Mouse (Mus musculus) MEL (cell line): ENCODE results near the gene Art2b. TPM values are rescaled to one million over a fixed set of nuclear protein-coding genes. Genes with fewer than 3 reads are reported as not detected.

ENCODE experiments used
- DNase-seq: peaks from one replicate; pipeline ENCODE4 v3.0.0; 2011; ENCODE audit warnings: low read depth, low spot score
- H3K27ac ChIP-seq: 2 replicates; pipeline ENCODE4 v1.5.1; 2012; ENCODE audit warnings: low read depth, mild to moderate bottlenecking, control low read depth, low read length, moderate library complexity; ENCODE audit not compliant: control insufficient read depth
- H3K27me3 ChIP-seq, 2 experiments: fragments of 150-350 bp in 1 of 2; sonication (generic) in 1 of 2; 2 replicates each; pipeline ENCODE4 v1.6.1; 2012; ENCODE audit warnings: low read length in 2 of 2, mild to moderate bottlenecking in 2 of 2, improper control_type of control experiment in 1 of 2, moderate library complexity in 1 of 2; ENCODE audit not compliant: insufficient read depth in 2 of 2, control insufficient read depth in 1 of 2
- H3K36me3 ChIP-seq, 2 experiments: 2 replicates each; pipeline ENCODE4 v1.6.1; 2012 to 2014; ENCODE audit warnings: low read length in 2 of 2, improper control_type of control experiment in 1 of 2, inconsistent platforms in 1 of 2, mild to moderate bottlenecking in 1 of 2; ENCODE audit not compliant: insufficient read depth in 2 of 2, control insufficient read depth in 1 of 2
- H3K4me1 ChIP-seq, 2 experiments: fragments of 150-350 bp in 1 of 2; sonication (generic) in 1 of 2; 2 replicates each; pipeline ENCODE4 v1.6.1; 2012; ENCODE audit warnings: low read length in 2 of 2, improper control_type of control experiment in 1 of 2, mild to moderate bottlenecking in 1 of 2; ENCODE audit not compliant: insufficient read depth in 2 of 2, control insufficient read depth in 1 of 2
- H3K4me3 ChIP-seq, 2 experiments: fragments of 150-350 bp in 1 of 2; sonication (generic) in 1 of 2; 2 replicates each; pipeline ENCODE4 v1.5.1; 2012; ENCODE audit warnings: low read depth in 2 of 2, low read length in 2 of 2, mild to moderate bottlenecking in 2 of 2, moderate library complexity in 2 of 2, control low read depth in 1 of 2, improper control_type of control experiment in 1 of 2; ENCODE audit not compliant: control insufficient read depth in 1 of 2, insufficient read depth in 1 of 2
- H3K79me2 ChIP-seq: 2 replicates; pipeline ENCODE4 v1.6.1; 2012; ENCODE audit warnings: mild to moderate bottlenecking, low read length, moderate library complexity; ENCODE audit not compliant: control insufficient read depth, poor library complexity, insufficient read depth
- H3K9ac ChIP-seq: 2 replicates; pipeline ENCODE4 v1.6.1; 2012; ENCODE audit warnings: low read depth, mild to moderate bottlenecking, control low read depth, low read length, moderate library complexity; ENCODE audit not compliant: control insufficient read depth, poor library complexity, severe bottlenecking
- H3K9me3 ChIP-seq: fragments of 150-350 bp; sonication (generic); replicated peaks from 2 replicates; pipeline ENCODE4 v1.6.1; 2012; ENCODE audit warnings: mild to moderate bottlenecking, low read length, improper control_type of control experiment, moderate library complexity; ENCODE audit not compliant: insufficient read depth
- BHLHE40 ChIP-seq: IDR thresholded peaks from 2 replicates; pipeline ENCODE4 v1.6.1; 2012; ENCODE audit warnings: low read depth, mild to moderate bottlenecking, inconsistent platforms, low read length, improper control_type of control experiment, borderline replicate concordance
- CHD1 ChIP-seq: IDR thresholded peaks from 2 replicates; pipeline ENCODE4 v1.6.1; 2012; ENCODE audit warnings: low read depth, mild to moderate bottlenecking, inconsistent platforms, low read length, improper control_type of control experiment
- CHD2 ChIP-seq: IDR thresholded peaks from 2 replicates; pipeline ENCODE4 v1.6.1; 2011; ENCODE audit warnings: low read length, improper control_type of control experiment
- CTCF ChIP-seq, 3 experiments: IDR thresholded peaks in 2 of 3; conservative IDR thresholded peaks in 1 of 3; 2 replicates each; pipeline ENCODE4 v1.5.1; 2011 to 2012; ENCODE audit warnings: low read length in 3 of 3, low read depth in 2 of 3, mild to moderate bottlenecking in 2 of 3, improper control_type of control experiment in 1 of 3, inconsistent platforms in 1 of 3, mixed read lengths in 1 of 3, moderate library complexity in 1 of 3; ENCODE audit not compliant: control insufficient read depth in 1 of 3, insufficient read depth in 1 of 3, poor library complexity in 1 of 3, severe bottlenecking in 1 of 3
- E2F4 ChIP-seq: IDR thresholded peaks from 2 replicates; pipeline ENCODE4 v1.6.1; 2011; ENCODE audit warnings: low read depth, low read length, improper control_type of control experiment, borderline replicate concordance
- ELF1 ChIP-seq: IDR thresholded peaks from 2 replicates; pipeline ENCODE4 v1.6.1; 2014; ENCODE audit warnings: low read depth, mild to moderate bottlenecking, inconsistent platforms, low read length, improper control_type of control experiment, moderate library complexity
- EP300 ChIP-seq, 2 experiments: IDR thresholded peaks; 2 replicates each; pipeline ENCODE4 v1.6.1; 2011; ENCODE audit warnings: improper control_type of control experiment in 2 of 2, low read length in 2 of 2, low read depth in 1 of 2, mild to moderate bottlenecking in 1 of 2
- ETS1 ChIP-seq: IDR thresholded peaks from 2 replicates; pipeline ENCODE4 v1.6.1; 2012; ENCODE audit warnings: low read depth, mild to moderate bottlenecking, inconsistent platforms, low read length, improper control_type of control experiment, moderate library complexity
- GABPA ChIP-seq: IDR thresholded peaks from 2 replicates; pipeline ENCODE4 v1.6.1; 2012; ENCODE audit warnings: low read depth, mild to moderate bottlenecking, inconsistent platforms, low read length, improper control_type of control experiment, moderate library complexity
- GATA1 ChIP-seq: IDR thresholded peaks from 2 replicates; pipeline ENCODE4 v1.6.1; 2011; ENCODE audit warnings: low read depth, low read length, improper control_type of control experiment
- HCFC1 ChIP-seq: IDR thresholded peaks from 2 replicates; pipeline ENCODE4 v1.6.1; 2012; ENCODE audit warnings: low read depth, mild to moderate bottlenecking, inconsistent platforms, low read length, improper control_type of control experiment, moderate library complexity
- MAFK ChIP-seq: IDR thresholded peaks from 2 replicates; pipeline ENCODE4 v1.6.1; 2011; ENCODE audit warnings: low read depth, mild to moderate bottlenecking, low read length, improper control_type of control experiment, borderline replicate concordance
- MAZ ChIP-seq: IDR thresholded peaks from 2 replicates; pipeline ENCODE4 v1.6.1; 2012; ENCODE audit warnings: low read depth, mild to moderate bottlenecking, inconsistent platforms, low read length, improper control_type of control experiment
- MEF2A ChIP-seq: IDR thresholded peaks from 2 replicates; pipeline ENCODE4 v1.6.1; 2014; ENCODE audit warnings: low read depth, mild to moderate bottlenecking, inconsistent platforms, low read length, improper control_type of control experiment; ENCODE audit not compliant: poor library complexity, insufficient replicate concordance, severe bottlenecking; ENCODE audit errors: extremely low read depth
- MXI1 ChIP-seq: IDR thresholded peaks from 2 replicates; pipeline ENCODE4 v1.6.1; 2011; ENCODE audit warnings: mild to moderate bottlenecking, low read depth, low read length, improper control_type of control experiment
- MYB ChIP-seq: IDR thresholded peaks from 2 replicates; pipeline ENCODE4 v1.6.1; 2011; ENCODE audit warnings: mild to moderate bottlenecking, low read depth, low read length, improper control_type of control experiment
- NELFE ChIP-seq: IDR thresholded peaks from 2 replicates; pipeline ENCODE4 v1.6.1; 2011; ENCODE audit warnings: low read depth, low read length, improper control_type of control experiment
- NRF1 ChIP-seq: IDR thresholded peaks from 2 replicates; pipeline ENCODE4 v1.6.1; 2014; ENCODE audit warnings: low read depth, mild to moderate bottlenecking, inconsistent platforms, low read length, improper control_type of control experiment, moderate library complexity; ENCODE audit not compliant: poor library complexity, insufficient read depth, severe bottlenecking
- POLR2AphosphoS2 ChIP-seq: IDR thresholded peaks from 2 replicates; pipeline ENCODE4 v1.6.1; 2011; ENCODE audit warnings: low read length, improper control_type of control experiment
- POLR2AphosphoS5 ChIP-seq: IDR thresholded peaks from 2 replicates; pipeline ENCODE4 v1.6.1; 2012; ENCODE audit warnings: low read depth, borderline replicate concordance, mild to moderate bottlenecking, inconsistent platforms, low read length, moderate library complexity, mixed read lengths
- RAD21 ChIP-seq: IDR thresholded peaks from 2 replicates; pipeline ENCODE4 v1.6.1; 2011; ENCODE audit warnings: mild to moderate bottlenecking, low read depth, low read length, improper control_type of control experiment
- ZNF384 ChIP-seq: IDR thresholded peaks from 2 replicates; pipeline ENCODE4 v1.6.1; 2012; ENCODE audit warnings: low read depth, mild to moderate bottlenecking, inconsistent platforms, low read length, improper control_type of control experiment
- polyA plus RNA-seq, 2 experiments: library from polyadenylated mRNA; stranded (reverse) in 1 of 2; unstranded in 1 of 2; fragments of >175 nt in 1 of 2; fragments of >200 nt in 1 of 2; gene quantifications; 2 replicates each; pipeline versions ENCODE4 v1.2.1 to v1.2.4; 2012; ENCODE audit warnings: low replicate concordance in 2 of 2, low read depth in 1 of 2; ENCODE audit not compliant: insufficient read length in 2 of 2, insufficient read depth in 1 of 2, missing spikeins in 1 of 2
- total RNA-seq: library from RNA; depleted of rRNA; stranded (reverse); fragments of 300-350 nt; gene quantifications from 2 replicates; pipeline ENCODE4 v1.2.3, GENCODE M21; 2012

Art2b gene
- total and polyA plus RNA-seq, 3 experiments: not detected

GRCm38 (mm10) chr7:101535517-101535916 is 49.9 kb downstream of the Art2b start:
- Histone ChIP-seq H3K79me2 (no peaks in the 10 kb centered on the region), H3K9me3 (no peaks in the 10 kb centered on the region), H3K4me3 (no peak overlapping the region), H3K27ac (no peak overlapping the region), H3K36me3 (no peaks in the 10 kb centered on the region), H3K4me1 (peaks cover 0 to 4% of the 10 kb centered on the region in 2 experiments; a peak in 1 of 4 replicates), H3K27me3 (peaks cover 0 to 6% of the 10 kb centered on the region in 2 experiments; a peak in 3 of 4 replicates), H3K9ac (no peak overlapping the region)
- no peak for TF ChIP-seq MAFK
- TF ChIP-seq RAD21: no peak
- TF ChIP-seq CHD2: no peak
- TF ChIP-seq BHLHE40: no peak
- no peak for TF ChIP-seq MAZ
- no peak for TF ChIP-seq EP300 (IDR thresholded peaks at IDR 0.05; ENCODE audit: low read depth in 1 of 2, low read length in 2 of 2)
- no peak for TF ChIP-seq POLR2AphosphoS2
- TF ChIP-seq HCFC1: no peak
- TF ChIP-seq MYB: no peak
- DNase-seq: no peak

GRCm38 (mm10) chr7:101535102-101535501 is 50.3 kb downstream of the Art2b start:
- Histone ChIP-seq H3K36me3 (no peaks in the 10 kb centered on the region), H3K9ac (no peak overlapping the region), H3K4me3 (no peak overlapping the region), H3K79me2 (no peaks in the 10 kb centered on the region), H3K4me1 (peaks cover 0 to 4% of the 10 kb centered on the region in 2 experiments; a peak in 1 of 4 replicates), H3K9me3 (no peaks in the 10 kb centered on the region), H3K27me3 (peaks cover 0 to 6% of the 10 kb centered on the region in 2 experiments; a peak in 3 of 4 replicates), H3K27ac (no peak overlapping the region)
- TF ChIP-seq NRF1 (no peak), ETS1 (no peak), MYB (no peak), MXI1 (no peak)
- DNase-seq: no peak

GRCm38 (mm10) chr7:101534428-101534827 is 51.0 kb downstream of the Art2b start:
- H3K4me3 ChIP-seq: no peak overlapping the region
- no peaks in the 10 kb centered on the region for H3K9me3 ChIP-seq
- TF ChIP-seq ELF1 (no peak), POLR2AphosphoS2 (no peak), E2F4 (no peak), EP300 (IDR thresholded peaks at IDR 0.05; ENCODE audit: low read depth in 1 of 2, low read length in 2 of 2) (no peak), CHD1 (no peak), NELFE (no peak), POLR2AphosphoS5 (no peak), ZNF384 (no peak), CHD2 (no peak), GATA1 (no peak), MEF2A (no peak), ETS1 (no peak), CTCF (IDR thresholded peaks at IDR 0.05 in 2 of 3, conservative IDR thresholded peaks at IDR 0.05 in 1 of 3; ENCODE audit: control insufficient read depth in 1 of 3, insufficient read depth in 1 of 3, low read depth in 2 of 3, low read length in 3 of 3, poor library complexity in 1 of 3, severe bottlenecking in 1 of 3) (no peak), GABPA (no peak)
- TF ChIP-seq, all 39 proteins: peak for 0
- no peaks in the 10 kb centered on the region for H3K4me1 ChIP-seq
- H3K79me2 ChIP-seq: no peaks in the 10 kb centered on the region
- H3K27me3 ChIP-seq: peaks cover 0 to 3% of the 10 kb centered on the region in 2 experiments; a peak in 3 of 4 replicates
- H3K27ac ChIP-seq: no peak overlapping the region
- H3K9ac ChIP-seq: no peak overlapping the region
- DNase-seq: no peak
- H3K36me3 ChIP-seq: no peaks in the 10 kb centered on the region
